Mouse (Mus musculus) liver, postnatal 0 days (tissue): ENCODE results near the gene Hoxc12.
A peak's percentile ranks its signal among the peaks of the same experiment; 100 is the strongest.

Experiments
- CTCF ChIP-seq: sonication (generic); IDR thresholded peaks from 2 replicates; pipeline ENCODE4 v1.5.1; 2016; ENCODE audit warnings: antibody characterized with exemption, low read depth
- EP300 ChIP-seq: IDR thresholded peaks from 2 replicates; pipeline ENCODE4 v1.6.1; 2016; ENCODE audit warnings: antibody characterized with exemption, low read depth, mild to moderate bottlenecking

DNA sequence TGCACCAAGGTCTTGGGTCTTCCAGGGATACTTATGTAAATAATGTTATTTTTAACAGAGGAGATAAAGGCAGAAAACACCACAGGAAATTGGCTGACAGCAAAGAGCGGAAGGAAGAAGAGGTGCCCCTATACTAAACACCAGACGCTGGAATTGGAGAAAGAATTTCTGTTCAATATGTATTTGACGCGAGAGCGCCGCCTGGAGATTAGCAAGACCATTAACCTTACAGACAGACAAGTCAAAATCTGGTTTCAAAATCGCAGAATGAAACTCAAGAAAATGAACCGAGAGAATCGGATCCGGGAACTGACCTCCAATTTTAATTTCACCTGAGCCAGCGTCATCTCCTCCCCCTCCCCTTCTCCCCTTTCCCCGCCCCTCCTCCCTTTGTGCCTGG, 34.2 kb downstream of the Hoxc12 start:
- TF ChIP-seq CTCF (peak; percentile 16; the same call in 1 of the 2 replicates), EP300 (no peak)
